Mouse (Mus musculus) 3134 (cell line): ENCODE results near the gene Clstn1.
"Not testable (repeated sequence)": the region's sequence is repeated elsewhere in the genome, so short reads cannot be mapped to it uniquely, and the experiment has no call there.

Experiments used
- DNase-seq: peaks from one replicate; pipeline ENCODE4 v3.0.0-alpha.2; 2011; ENCODE audit warnings: low spot score; ENCODE audit not compliant: insufficient read length; ENCODE audit errors: extremely low read depth

The Clstn1 gene

DNA sequence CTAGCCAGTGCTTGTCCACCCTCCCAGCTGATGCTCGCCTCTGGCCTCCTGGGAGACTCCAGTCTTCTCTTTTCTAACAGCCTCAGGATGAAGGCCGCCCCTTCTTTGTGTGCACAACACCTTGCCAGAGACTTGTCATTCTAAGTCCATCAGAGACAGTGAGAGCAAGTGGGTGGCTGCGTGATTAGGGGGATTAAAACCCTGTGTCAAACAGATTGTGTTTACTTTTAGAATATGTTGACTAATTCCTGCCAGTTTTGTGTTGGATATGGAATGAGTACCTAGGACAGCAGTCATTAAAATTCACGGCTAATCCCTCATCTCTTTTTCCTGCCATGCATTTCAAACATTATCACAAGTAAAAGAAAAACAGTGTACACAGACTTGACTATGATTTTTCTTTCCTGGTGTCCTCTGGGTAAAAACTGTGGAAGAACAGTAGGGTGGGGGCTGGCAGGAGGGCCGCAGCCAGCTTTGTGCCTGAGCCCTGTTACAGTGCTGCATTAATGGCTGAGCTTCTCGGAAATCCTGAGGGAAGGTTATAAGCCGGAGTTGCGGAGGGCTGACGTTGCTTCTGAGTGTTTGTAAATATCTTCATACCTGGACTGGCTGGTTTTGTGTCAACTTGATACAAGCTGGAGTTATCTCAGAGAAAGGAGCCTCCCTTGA is 8.8 kb downstream of the Clstn1 start:
- no peak for DNase-seq

DNA sequence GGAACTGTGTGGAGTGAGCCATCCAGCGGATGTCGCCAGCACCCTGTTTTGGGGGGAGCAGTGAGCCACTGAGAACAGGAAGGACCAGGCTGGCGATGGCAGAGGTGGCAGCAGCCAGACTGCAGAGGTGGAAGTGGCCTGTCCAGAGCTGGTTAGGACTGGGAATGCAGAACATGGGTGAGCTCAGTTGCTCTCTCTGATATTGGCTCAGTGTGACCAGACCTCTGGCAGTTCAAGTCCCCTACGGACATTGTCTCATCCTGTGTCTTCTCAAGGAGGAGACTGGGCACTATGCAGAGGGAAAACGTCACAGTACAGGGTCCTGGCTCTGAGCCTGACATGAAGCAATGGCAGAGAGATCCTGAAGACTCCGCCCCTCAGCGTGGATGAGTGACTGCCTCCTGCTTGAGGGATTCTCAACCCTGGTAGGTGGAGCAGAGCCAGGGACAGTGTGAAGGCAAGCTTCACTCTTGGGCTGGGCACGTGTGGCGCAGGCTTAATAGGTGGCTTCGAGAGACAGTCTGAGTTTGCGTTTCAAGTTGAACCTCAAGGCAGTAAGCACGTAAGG is 11.5 kb downstream of the Clstn1 start:
- peak; percentile 14 for DNase-seq

DNA sequence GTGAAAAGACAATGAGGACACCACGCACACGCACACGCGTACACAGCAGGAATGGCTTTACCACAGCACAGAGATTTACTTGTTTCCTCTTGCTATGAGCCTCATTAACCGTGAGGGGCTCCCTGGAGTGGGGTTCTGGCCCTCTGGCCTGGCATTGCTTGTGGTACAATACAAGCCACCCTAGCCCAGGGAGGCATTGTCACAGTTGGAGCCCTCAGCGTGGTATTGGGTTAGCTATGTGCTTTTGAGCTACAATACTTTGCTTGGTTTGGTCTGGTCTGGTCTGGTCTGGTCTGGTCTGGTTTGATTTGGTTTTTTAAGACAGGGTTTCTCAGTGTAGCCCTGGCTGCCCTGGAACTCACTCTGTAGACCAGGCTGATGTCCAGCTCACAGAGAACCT is 13.3 kb downstream of the Clstn1 start:
- no peak for DNase-seq

DNA sequence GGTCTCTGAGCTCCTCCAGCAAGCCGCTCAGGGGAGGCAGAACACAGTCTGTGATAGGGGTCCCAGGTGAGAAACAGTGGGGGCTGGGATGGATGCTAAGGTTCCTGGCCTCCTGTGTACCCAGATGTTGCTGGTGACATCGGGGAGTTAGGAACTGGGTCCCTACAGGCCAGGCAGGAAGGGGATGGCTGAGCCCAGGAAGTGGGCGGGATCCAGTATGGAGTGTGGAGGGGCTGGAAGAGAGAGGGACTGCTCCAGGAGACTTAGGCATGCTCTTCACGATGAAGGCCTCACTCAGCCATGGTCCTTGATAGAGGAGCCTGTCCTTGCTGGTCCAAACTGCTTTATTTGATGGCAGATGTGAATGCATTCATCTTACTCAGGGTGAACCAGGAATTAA is 13.9 kb downstream of the Clstn1 start:
- no peak for DNase-seq

DNA sequence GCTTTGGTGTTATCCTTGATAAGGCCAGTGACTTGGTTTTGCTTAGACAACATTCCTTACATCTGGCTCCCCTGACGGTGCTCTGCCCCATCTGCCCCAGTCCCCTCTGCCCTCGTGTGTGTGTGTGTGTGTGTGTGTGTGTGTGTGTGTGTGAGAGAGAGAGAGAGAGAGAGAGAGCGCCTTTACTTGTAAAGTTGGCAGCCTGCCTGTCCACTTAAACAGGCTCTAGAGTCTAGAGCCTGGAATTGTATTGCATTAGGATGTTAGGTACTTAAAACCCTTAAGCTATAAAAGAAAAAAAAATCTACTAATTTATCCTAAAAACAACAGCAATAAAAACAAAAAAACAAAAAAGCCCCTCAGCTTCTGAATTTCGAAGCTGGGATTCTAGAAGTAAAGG is 15.2 kb downstream of the Clstn1 start:
- DNase-seq = no peak

DNA sequence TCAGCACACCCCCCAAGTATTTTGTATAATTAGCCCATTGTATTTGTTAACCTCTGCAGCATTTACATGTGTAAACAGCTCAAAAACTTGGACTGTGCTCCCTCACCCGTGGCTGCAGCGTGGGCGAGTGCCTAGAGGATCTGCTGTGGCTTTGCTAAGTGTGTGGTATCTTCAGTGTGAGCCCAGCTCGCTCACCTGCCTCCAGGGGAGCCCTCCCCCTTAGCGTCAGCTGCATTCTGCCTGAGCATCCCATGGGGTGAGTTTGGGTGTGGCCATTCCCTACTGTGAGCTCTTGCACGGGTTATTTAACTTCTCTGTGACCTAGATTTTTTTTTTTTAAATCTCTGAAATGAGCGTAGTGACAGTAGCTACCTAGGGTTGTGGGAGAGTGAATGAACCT is 16.0 kb downstream of the Clstn1 start:
- DNase-seq = no peak

DNA sequence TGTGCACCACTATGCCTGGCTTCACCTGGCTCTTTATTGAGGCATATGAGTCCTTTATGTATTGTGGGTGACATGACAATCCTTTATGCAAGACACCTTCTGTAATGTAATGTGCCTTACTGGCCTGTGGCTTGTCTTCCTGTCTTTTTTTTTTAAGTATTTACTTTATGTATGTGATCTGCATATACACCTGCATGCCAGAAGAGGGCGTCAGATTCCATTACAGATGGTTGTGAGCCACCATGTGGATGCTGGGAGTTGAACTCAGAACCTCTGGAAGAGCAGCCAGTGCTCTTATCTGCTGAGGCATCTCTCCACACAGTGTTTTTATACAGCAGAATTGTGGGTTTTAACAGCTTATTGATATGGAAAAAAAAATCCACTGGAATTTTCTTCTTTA is 17.6 kb downstream of the Clstn1 start:
- DNase-seq = no peak

DNA sequence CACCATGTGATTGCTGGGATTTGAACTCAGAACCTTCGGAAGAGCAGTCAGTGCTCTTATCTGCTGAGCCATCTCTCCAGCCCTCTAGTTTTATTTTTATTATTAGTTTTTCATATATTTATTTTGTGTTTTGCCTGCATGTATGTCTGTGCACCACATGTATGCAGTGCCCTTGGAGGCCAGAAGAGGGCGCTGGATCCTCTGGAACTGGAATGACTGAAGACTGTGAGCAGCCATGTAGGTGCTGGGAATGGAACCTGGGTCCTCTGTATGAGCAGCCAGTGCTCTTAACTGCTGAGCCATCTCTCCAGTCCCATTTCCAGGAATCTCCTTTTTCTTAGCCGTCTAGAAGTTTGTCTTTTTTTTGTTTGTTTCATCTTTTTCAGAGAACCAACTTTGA is 18.2 kb downstream of the Clstn1 start:
- DNase-seq = no peak

DNA sequence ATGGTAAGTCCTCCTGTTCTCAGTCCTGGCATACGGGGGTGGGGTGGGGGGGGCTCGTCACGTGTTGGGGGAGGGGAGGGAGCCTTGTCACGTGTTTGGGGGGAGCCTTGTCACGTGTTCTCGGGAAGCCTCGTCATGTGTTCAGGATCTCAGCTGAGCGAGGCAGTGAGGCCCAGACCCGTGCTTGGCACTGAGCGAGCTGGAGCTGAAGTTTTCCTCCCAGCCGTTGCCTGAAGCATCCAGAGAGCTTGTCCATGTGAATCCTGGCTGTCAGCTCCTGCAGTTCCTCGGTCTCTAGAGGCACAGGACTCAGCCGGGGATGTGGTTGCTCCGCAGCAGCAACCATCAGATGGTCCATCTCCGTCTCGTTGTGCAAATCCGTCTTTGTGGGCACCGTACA is 19.8 kb downstream of the Clstn1 start:
- DNase-seq = no peak

DNA sequence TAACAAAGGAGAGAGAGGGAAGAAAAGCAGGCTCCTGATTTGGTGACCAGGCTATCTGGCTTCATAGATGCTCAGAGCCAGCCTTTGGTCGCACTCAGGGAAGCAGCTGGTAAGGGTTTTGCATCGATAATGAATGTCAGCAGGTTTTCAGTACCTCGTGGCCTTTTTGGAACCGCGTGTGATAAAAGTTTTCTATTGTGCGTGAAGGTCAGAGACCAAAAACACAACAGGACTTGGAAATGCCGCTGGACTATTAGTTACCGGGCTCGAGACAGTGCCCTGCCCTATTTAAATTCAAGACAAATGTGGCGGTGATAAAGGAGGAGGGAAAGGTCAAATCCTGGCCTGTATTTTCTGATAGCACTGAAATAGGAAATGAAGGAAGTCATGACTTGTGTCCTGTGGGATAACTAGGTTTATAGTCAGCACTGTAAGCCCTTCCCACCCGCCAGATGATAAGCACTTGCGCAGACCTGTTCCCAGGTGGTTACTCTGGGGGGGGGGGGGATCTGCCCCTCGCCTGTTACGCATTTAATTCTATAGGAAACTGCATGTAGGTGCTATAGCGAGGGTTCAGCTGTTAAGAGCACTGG is 20.6 kb downstream of the Clstn1 start:
- no peak for DNase-seq

DNA sequence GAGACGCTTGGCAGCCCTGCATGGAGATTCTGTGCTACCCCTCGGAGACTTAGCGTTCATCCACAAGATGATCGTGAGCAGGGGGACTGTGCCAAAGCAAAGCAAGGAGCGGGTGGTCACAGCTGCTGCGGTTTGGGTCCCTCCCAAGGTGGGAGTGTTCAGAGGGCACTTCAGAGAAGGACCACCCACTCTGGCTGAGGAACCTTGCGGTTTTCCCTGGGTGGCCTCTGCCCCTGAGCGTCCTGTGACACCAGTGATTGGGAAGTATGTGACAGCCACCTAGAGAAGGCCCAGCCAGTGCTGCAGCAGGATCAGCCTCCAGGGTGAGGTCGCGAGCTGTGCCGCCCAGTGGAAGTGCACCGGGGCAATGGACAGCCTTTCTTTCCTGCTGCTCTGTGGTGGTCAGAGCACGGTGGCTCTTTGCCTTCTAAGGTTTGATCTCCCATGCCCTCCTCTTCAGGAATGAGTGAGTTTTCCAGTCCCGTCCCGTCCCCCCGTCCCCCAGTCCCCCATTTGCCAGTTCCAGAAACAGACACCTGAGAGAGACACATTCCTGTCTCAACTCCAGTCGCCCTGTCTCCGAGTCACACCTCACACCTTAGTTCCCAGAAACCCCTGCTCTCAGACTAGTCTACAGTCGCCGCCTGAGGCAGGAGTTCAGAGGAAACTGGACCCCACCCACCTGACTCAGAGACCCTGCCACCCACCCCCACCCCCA is 21.5 kb downstream of the Clstn1 start:
- no peak for DNase-seq

DNA sequence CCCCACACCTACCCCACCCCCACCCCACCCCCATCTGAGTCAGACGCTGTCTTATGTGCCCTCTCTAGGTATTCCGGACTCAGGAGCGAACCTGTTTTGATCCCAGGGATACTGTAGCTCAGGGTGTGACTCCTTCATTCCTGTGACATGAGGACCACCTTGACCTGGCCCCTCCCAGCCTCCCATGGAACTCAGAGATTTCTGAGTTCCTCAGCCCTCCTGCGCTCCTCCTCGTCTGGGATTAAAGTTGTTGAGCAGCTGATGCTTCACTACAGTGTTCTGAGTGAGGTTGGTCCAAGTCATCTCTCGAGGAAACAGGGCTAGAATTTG is 22.0 kb downstream of the Clstn1 start:
- DNase-seq = no peak

DNA sequence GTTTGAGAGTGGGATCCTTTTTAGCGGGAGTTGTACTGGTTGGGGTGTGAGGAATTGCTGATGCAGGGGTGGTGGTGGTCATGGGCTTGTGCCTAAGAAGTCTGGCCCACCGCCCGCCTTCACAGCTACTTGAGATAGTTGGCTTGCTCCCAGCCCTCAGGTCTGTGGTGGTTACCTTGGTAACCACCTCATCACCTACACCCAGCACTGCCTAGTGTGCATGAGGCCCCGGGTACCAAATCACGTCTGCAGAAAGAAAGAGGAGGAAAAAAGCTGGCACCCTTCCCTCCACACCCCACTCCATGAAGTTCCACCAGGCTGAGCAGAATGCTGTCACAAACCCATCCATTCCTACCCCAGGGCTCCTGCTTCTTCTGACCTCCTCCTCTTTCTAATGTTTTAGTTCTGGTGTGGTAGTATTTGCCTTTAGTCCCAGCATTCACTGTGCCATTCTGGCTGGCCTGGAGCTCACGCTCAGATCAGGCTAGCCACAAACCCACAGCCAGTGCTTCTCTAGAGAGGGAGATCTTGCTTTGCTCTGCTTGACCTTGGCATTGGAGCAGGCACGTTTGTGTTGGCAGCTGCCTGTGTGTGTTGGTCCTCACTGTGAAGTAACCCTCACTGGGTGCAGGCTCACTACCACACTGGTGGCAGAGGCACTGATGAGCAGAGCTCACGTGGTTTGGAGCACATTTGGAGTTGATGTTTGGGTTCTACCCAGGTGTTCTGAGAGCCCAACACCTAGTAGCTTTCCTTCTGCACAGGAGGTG is 23.2 kb downstream of the Clstn1 start:
- no peak for DNase-seq

DNA sequence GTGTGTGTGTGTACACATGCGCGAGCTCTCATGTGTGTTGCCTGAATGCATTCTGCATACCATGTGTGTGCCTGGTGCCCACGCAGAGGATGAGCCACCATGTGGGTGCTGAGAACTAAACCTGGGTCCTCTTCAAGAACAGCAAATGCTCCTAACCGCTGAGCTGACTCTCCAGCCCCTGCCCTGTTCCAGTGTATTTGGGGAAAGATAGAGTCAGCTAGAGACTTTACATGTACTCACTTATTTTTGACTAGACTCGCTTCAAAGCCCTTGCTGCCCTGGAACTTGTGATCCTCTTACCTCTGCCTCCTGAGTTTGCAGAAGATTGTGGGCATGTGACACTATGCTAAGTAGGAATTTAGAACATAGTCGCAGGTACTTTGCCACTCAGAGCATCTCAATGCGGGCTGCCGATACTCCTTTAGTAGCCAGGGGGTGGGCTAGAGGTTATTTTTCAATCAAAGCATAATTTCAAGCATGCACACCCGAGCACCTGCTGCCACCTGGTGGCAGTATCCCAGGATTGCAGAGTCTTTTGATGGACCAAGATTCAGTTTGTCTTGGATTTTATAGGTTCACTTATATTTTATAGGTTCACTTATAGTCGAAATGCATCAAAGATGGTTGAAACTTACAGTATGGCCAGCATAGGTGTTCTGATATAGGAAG is 25.2 kb downstream of the Clstn1 start:
- DNase-seq = no peak

DNA sequence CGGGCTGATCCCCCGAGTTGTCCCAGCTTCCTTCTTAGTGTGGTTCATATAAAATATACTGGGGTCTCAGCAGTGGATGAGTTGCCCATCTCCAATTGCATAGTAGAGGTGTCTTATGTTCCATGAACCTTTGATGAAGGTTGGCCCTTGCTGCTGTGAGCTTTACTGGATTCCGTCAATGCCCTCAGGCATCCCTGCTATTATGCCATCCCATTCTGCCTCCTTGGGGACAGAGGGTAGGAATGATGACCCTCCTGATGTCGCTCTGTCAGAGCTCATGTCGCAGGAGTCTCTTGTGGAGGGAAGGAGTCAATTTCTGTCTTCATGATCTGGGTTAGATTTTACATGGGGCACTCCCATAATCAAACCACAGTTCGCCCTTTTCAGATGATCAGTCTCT is 27.2 kb downstream of the Clstn1 start:
- DNase-seq = not testable (repeated sequence)

DNA sequence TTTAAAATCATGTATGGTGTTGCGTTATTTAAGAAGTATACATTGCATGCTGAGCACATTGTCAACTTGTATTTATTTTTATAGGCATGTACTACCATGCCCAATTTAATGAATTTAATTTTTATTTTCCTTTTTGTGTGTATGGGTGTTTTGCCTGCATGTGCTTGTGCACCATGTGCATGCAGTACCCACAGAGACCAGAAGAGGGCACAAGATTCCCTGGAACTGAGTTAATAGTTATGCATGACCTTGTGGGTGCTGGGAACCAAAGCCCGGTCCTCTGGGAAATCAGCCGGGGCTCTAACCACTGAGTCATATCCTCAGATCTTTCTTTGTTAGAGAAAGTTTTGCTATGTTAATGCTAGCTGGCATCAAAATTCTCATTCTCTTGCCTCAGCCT is 28.6 kb downstream of the Clstn1 start:
- no peak for DNase-seq

DNA sequence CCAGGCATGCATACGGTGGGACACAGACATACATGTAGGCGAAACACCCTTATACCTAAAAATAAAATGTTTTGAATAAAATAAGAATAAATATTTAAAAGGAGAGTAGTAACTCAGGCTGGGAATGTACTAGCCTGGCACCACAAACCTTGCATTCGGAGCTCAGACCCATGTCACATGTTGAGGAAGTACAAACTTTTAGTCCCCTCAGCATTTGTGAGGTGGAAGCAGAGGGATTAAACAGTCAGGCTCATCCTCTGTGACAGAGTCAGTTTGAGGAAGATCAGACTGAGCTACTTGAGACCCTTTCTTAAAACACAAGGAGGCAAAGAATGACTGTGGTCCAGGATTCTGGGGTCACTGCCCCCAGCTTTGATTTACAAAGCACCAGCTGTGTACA is 30.7 kb downstream of the Clstn1 start:
- DNase-seq = not testable (repeated sequence)

DNA sequence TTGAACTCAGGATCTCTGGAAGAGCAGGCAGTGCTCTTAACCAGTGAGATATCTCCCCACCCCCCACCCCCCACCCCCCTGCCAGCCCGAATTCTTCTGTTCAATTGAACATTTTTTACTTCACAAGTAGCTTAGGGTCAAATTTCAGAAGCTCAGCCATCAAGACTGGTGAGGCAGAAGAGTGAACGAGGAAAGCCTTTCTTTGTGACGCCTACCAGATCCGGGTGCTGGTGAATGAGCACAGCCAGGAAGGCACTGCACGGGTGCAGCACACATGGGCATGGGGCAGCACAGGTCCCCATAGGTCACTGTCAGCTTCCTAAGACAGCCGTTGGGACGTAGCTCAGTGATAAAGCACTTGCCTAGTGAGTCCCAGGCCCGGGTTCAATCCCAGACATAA is 33.7 kb downstream of the Clstn1 start:
- DNase-seq = no peak

DNA sequence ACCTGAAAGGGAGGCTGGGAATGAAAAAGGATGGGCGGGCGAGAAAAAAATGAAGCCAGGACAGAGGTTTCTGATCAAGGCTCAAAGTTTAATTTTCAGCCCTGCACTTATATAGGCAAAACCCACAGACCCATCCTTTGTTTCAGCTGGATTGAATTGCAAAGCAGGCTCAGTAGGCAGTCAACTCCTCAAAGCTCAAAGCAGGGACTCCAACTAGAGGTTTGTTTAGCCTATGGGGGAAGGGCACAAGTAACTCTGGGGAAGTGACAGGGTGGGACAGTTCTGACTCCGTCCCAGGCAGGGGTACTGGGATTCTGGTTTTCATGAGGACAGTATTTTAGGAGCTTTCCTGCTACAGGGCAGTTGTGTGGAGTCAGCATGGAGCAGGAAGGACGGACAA is 35.0 kb downstream of the Clstn1 start:
- DNase-seq = no peak

DNA sequence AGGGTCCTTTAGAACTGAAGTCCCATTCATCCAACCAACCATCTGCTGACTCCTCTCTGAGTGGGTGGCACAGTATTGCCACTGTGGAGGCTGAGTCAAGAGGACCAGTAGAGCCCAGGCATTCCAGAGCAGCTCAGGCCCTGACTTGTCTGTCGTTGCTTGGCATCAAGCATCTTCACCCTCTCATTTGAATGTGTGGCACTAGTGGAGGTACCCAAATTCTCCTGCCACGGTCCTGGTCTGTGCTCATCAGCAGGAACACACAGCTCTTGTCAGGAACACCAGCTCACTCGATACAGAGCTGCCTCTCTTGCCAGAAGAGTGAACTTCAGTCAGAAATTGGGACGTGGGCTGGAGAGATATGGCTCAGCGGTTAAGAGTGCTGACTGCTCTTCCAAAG is 37.4 kb downstream of the Clstn1 start:
- no peak for DNase-seq

DNA sequence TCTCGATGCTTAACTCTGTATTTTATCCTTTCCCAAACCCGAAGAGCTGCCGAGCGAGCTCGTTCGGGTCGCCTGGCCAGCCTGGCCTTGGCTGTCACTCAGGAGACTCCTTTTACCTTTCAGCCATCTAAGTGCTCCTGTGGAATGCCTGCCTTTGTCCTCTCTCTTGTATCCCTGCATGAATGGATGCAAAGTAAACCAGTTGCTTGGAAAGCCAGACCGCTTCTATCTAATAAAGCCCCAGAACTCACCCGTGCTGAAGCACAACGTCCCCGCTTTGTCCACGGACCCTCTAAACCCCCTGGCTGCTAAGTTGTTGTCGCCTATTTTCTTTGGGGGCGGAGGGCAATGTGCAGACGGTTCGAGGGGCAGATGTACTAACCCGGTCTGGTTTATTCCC is 40.5 kb downstream of the Clstn1 start:
- DNase-seq = no peak
